Mouse (Mus musculus): ENCODE results near the gene Hadhb. TPM values are rescaled to one million over a fixed set of nuclear protein-coding genes. Genes with fewer than 3 reads are reported as not detected.

The Hadhb gene
- polyA plus RNA-seq (2012; rRNA removed) (42.0 and 60.7 TPM in 2 replicates), polyA plus RNA-seq (2014; fragmentation: Nextera tagmentation; extraction: Ambion mirVana) (123 and 126 TPM in 2 replicates)

- ATAC-seq (ENCODE audit: insufficient read depth) (peak; percentile 92), DNase-seq (ENCODE audit: low read depth in 3 of 3, low spot score in 3 of 3) (peak; percentile 81 to 85 (median 81))
- under 1% methylated on average over 53 of the region's 53 CpGs for WGBS (ENCODE audit: insufficient replicate concordance)
- Histone ChIP-seq H3K4me3 (ENCODE audit: insufficient read depth in 1 of 2, low read depth in 2 of 2, low read length in 2 of 2) (peak within 1 kb of the TSS; percentile 75 to 93), H3K4me1 (replicated peaks; ENCODE audit: control insufficient read depth in 2 of 2, insufficient read depth in 2 of 2, low read length in 1 of 2) (peaks cover 6% of the 10 kb centered on the region in 2 experiments), H3K36me3 (replicated peaks; ENCODE audit: control insufficient read depth, insufficient read depth, low read depth) (no peaks in the 10 kb centered on the region), H3K27ac (peak within 1 kb of the TSS; percentile 73), H3K9me3 (ENCODE audit: control insufficient read depth, low read length) (no peaks in the 10 kb centered on the region), H3K27me3 (ENCODE audit: control insufficient read depth, insufficient read depth, low read length) (no peaks in the 10 kb centered on the region), H3K9ac (replicated peaks) (peak within 1 kb of the TSS; percentile 84), H3K4me2 (ENCODE audit: low read depth) (peak within 1 kb of the TSS; percentile 90)
- TF ChIP-seq EP300 (IDR thresholded peaks at IDR 0.05; ENCODE audit: low read depth) (peak; percentile 77), CTCF (IDR thresholded peaks at IDR 0.05; ENCODE audit: low read depth) (no peak)
Measured at GRCm38 (mm10) chr5:30154474-30155394, at the start of gene Hadhb, which contains the start of gene Hadha. Gene Hadhb, plus strand, starts transcription at chr5:30155248. Gene Hadha, minus strand, starts transcription at chr5:30155162.

DNA sequence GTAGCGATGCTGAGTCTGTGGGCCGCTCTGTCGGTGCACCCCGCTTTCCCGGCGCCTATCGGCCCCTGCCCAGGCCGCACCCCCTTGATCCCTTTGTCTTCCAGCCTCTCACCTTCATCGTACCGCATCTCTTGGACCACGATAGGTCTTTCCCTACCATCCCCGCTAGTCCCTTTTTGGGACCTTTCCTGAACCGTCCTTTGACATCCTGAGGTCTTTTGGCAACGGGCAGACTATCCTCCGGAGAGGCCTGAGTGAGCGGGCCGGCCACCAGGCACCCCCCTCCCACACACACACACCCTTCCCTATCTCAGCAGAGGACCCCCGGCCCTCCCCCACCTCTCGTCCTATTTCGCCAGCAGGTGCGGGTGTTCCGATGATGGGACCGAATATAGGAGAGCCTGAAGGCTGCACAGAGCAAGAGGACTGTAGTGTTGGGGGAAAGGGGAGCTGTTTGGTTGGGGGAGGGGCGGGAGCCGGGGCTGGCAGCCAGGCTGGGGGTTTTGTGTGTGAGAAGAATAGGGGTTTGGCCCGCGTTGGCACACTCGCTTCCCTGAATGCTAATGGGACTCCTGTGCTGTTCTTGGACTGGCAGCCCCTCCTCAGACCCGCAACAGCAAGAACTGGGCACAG lies 49.3 kb upstream of the Hadhb start, which contains the start of gene 3110082J24Rik:
TSS of gene 3110082J24Rik (minus strand) at position 419 of the 633 bp plus-strand sequence.
- ATAC-seq (ENCODE audit: insufficient read depth) (no peak), DNase-seq (ENCODE audit: low read depth in 3 of 3, low spot score in 3 of 3) (no peak)
- H3K27me3 ChIP-seq (ENCODE audit: control insufficient read depth, insufficient read depth, low read length) = peaks cover 67% of the 10 kb centered on the region
- no peak within 1 kb of the TSS for H3K9ac ChIP-seq (replicated peaks)
- no peaks in the 10 kb centered on the region for H3K36me3 ChIP-seq (replicated peaks; ENCODE audit: control insufficient read depth, insufficient read depth, low read depth)
- no peaks in the 10 kb centered on the region; a peak in 1 of 4 replicates for H3K4me1 ChIP-seq (replicated peaks; ENCODE audit: control insufficient read depth in 2 of 2, insufficient read depth in 2 of 2, low read length in 1 of 2)
- H3K4me3 ChIP-seq (ENCODE audit: insufficient read depth in 1 of 2, low read depth in 2 of 2, low read length in 2 of 2) = peak within 1 kb of the TSS in 1 of 2 experiments; percentile 32; a peak in 2 of 4 replicates
- WGBS (ENCODE audit: insufficient replicate concordance) = 3% methylated on average over 29 of the region's 29 CpGs
- H3K4me2 ChIP-seq (ENCODE audit: low read depth) = peak within 1 kb of the TSS; percentile 47
- H3K27ac ChIP-seq = no peak within 1 kb of the TSS
- H3K9me3 ChIP-seq (ENCODE audit: control insufficient read depth, low read length) = no peaks in the 10 kb centered on the region
- TF ChIP-seq EP300 (IDR thresholded peaks at IDR 0.05; ENCODE audit: low read depth) = no peak
- no peak for TF ChIP-seq CTCF (IDR thresholded peaks at IDR 0.05; ENCODE audit: low read depth)

DNA sequence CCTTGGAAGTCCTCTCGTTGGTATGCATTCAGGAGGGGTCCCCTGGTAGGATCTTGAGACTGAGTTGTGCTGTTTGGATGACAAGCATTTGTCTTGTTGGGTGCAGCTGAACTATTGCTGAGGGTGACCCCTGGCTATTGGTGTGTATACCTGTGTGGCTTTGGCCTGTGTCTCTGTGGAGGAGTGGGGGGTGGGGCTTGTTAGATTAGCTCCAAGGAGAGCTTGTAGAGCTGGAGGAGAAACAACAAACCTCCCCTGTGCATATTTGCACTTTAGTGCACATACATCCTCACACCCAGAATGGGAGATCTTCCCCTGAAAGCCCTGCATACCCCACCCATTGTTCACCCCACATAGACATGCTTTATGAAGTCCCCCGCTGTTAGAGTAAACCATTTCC lies 48.3 kb upstream of the Hadhb start:
- Histone ChIP-seq H3K4me1 (replicated peaks; ENCODE audit: control insufficient read depth in 2 of 2, insufficient read depth in 2 of 2, low read length in 1 of 2) (peaks cover 0 to 5% of the 10 kb centered on the region in 2 experiments; a peak in 2 of 4 replicates), H3K9ac (replicated peaks) (no peak overlapping the region), H3K4me3 (ENCODE audit: insufficient read depth in 1 of 2, low read depth in 2 of 2, low read length in 2 of 2) (no peak overlapping the region), H3K4me2 (ENCODE audit: low read depth) (no peak overlapping the region), H3K36me3 (replicated peaks; ENCODE audit: control insufficient read depth, insufficient read depth, low read depth) (no peaks in the 10 kb centered on the region), H3K9me3 (ENCODE audit: control insufficient read depth, low read length) (no peaks in the 10 kb centered on the region), H3K27ac (no peak overlapping the region), H3K27me3 (ENCODE audit: control insufficient read depth, insufficient read depth, low read length) (peaks cover 70% of the 10 kb centered on the region)
- ATAC-seq (ENCODE audit: insufficient read depth) (no peak), DNase-seq (ENCODE audit: low read depth in 3 of 3, low spot score in 3 of 3) (no peak)
- TF ChIP-seq EP300 (IDR thresholded peaks at IDR 0.05; ENCODE audit: low read depth) (no peak), CTCF (IDR thresholded peaks at IDR 0.05; ENCODE audit: low read depth) (no peak)
- 24% methylated on average over 2 of the region's 2 CpGs for WGBS (ENCODE audit: insufficient replicate concordance)

GRCm38 (mm10) chr5:30107186-30107585 lies 47.9 kb upstream of the Hadhb start:
- ATAC-seq (ENCODE audit: insufficient read depth) (no peak), DNase-seq (ENCODE audit: low read depth in 3 of 3, low spot score in 3 of 3) (no peak)
- no peaks in the 10 kb centered on the region for H3K9me3 ChIP-seq (ENCODE audit: control insufficient read depth, low read length)
- 13% methylated on average over 7 of the region's 7 CpGs for WGBS (ENCODE audit: insufficient replicate concordance)
- H3K36me3 ChIP-seq (replicated peaks; ENCODE audit: control insufficient read depth, insufficient read depth, low read depth) = no peaks in the 10 kb centered on the region
- H3K9ac ChIP-seq (replicated peaks) = no peak overlapping the region
- peaks cover 0 to 6% of the 10 kb centered on the region in 2 experiments; a peak in 2 of 4 replicates for H3K4me1 ChIP-seq (replicated peaks; ENCODE audit: control insufficient read depth in 2 of 2, insufficient read depth in 2 of 2, low read length in 1 of 2)
- no peak overlapping the region for H3K4me2 ChIP-seq (ENCODE audit: low read depth)
- TF ChIP-seq CTCF (IDR thresholded peaks at IDR 0.05; ENCODE audit: low read depth) (no peak), EP300 (IDR thresholded peaks at IDR 0.05; ENCODE audit: low read depth) (no peak)
- peaks cover 74% of the 10 kb centered on the region for H3K27me3 ChIP-seq (ENCODE audit: control insufficient read depth, insufficient read depth, low read length)
- no peak overlapping the region for H3K27ac ChIP-seq
- no peak overlapping the region for H3K4me3 ChIP-seq (ENCODE audit: insufficient read depth in 1 of 2, low read depth in 2 of 2, low read length in 2 of 2)

Measured in liver, embryonic 14.5 days (tissue).